ENCODE assay signal across 1 mouse cellular context in the genomic region with DNA sequence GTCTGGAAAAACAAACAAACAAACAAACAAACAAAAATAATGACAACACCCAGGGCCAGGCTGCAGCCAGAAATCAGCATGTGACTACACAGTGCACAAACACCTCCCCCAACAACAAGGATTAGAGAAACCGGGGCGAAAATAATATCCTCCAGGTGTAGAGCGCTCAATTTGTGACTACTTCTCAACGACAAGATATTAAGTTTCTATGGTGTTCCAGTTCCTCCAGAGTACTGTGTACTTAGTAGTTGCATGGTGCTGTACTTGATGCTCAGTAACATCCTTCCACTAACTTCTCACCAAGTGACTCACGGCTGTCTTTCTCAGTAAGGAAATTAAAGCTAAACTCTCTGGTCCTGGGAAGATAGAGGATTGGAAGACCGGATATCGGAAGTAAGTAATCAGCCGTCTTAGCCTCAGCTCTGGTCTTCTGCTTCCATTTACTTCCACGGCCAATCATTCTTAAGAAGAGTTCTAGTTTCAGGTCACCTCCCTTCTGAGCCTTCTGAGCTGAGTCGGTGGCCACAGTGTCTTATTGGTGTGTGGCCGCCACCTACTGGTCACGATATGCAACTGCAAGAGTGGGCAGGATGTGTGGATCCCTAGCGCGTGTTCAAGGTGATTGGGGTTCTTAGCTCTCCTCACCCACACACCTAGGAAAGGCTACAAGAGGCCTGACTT.
A peak's percentile ranks its signal among the peaks of the same experiment; 100 is the strongest.
TF ChIP-seq lines count a peak whose summit lies in the region.

No protein-coding gene starts in this region.

TF ChIP-seq in CH12.LX, 34 proteins besides CTCF, POLR2A, EP300 and RAD21:
- TF ChIP-seq UBTF (IDR thresholded peaks at IDR 0.05; ENCODE audit: low read depth, low read length) (no peak), GABPA (IDR thresholded peaks at IDR 0.05; ENCODE audit: insufficient replicate concordance, low read depth, low read length) (no peak), TCF12 (IDR thresholded peaks at IDR 0.05; ENCODE audit: low read depth, low read length) (no peak), JUN (IDR thresholded peaks at IDR 0.05; ENCODE audit: insufficient read depth, low read depth, low read length) (no peak), NELFE (IDR thresholded peaks at IDR 0.05; ENCODE audit: low read depth, low read length) (peak; percentile 35; the same call in 1 of the 2 replicates), TBP (conservative IDR thresholded peaks at IDR 0.05; ENCODE audit: low read depth, low read length) (no peak), ZMIZ1 (IDR thresholded peaks at IDR 0.05; ENCODE audit: low read depth, low read length) (no peak), CHD2 (IDR thresholded peaks at IDR 0.05; ENCODE audit: low read length) (no peak), SMC3 (IDR thresholded peaks at IDR 0.05; ENCODE audit: low read depth, low read length) (peak; percentile 98), SIN3A (IDR thresholded peaks at IDR 0.05; ENCODE audit: low read length) (no peak), ZKSCAN1 (IDR thresholded peaks at IDR 0.05; ENCODE audit: borderline replicate concordance, low read depth, low read length) (no peak), CHD1 (IDR thresholded peaks at IDR 0.05; ENCODE audit: low read depth, low read length) (no peak), POLR2AphosphoS2 (IDR thresholded peaks at IDR 0.05; ENCODE audit: low read depth, low read length) (no peak), MEF2A (IDR thresholded peaks at IDR 0.05; ENCODE audit: borderline replicate concordance, low read depth, low read length) (no peak; the same call in 1 of the 2 replicates), ELF1 (IDR thresholded peaks at IDR 0.05; ENCODE audit: low read depth, low read length) (0 out of 2 replicates have a peak, but pooled peaks have one; percentile 22), MAX (IDR thresholded peaks at IDR 0.05; ENCODE audit: low read length) (no peak), MYC (IDR thresholded peaks at IDR 0.05; ENCODE audit: low read depth, low read length) (0 out of 2 replicates have a peak, but pooled peaks have one; percentile 5), MAZ (IDR thresholded peaks at IDR 0.05; ENCODE audit: low read depth, low read length) (no peak), HCFC1 (IDR thresholded peaks at IDR 0.05; ENCODE audit: low read depth, low read length) (no peak), ETS1 (conservative IDR thresholded peaks at IDR 0.05; ENCODE audit: low read depth, low read length) (no peak), ZC3H11A (IDR thresholded peaks at IDR 0.05; ENCODE audit: low read depth, low read length) (peak; percentile 89), MXI1 (IDR thresholded peaks at IDR 0.05; ENCODE audit: low read depth, low read length) (no peak), USF2 (conservative IDR thresholded peaks at IDR 0.05; ENCODE audit: low read depth, low read length) (no peak), BHLHE40 (IDR thresholded peaks at IDR 0.05; ENCODE audit: low read depth, low read length) (peak; percentile 20; the same call in 1 of the 2 replicates), IRF4 (IDR thresholded peaks at IDR 0.05; ENCODE audit: low read depth, low read length) (peak; percentile 50; the same call in 1 of the 2 replicates), MAFK (IDR thresholded peaks at IDR 0.05; ENCODE audit: insufficient replicate concordance, low read length) (no peak)
TF ChIP-seq in CH12.LX: peak in this region for 7.
